Mouse (Mus musculus): ENCODE measurements around the gene Zbtb48. TPM values are rescaled to one million over a fixed set of nuclear protein-coding genes. Genes with fewer than 3 reads are reported as not detected.
A peak's percentile ranks its signal among the peaks of the same experiment; 100 is the strongest.
"Not testable (repeated sequence)": the region's sequence is repeated elsewhere in the genome, so short reads cannot be mapped to it uniquely, and the experiment has no call there.

The Zbtb48 gene
- total and polyA plus RNA-seq, 3 experiments: 4.3 to 8.8 (median 5.6) TPM

DNA sequence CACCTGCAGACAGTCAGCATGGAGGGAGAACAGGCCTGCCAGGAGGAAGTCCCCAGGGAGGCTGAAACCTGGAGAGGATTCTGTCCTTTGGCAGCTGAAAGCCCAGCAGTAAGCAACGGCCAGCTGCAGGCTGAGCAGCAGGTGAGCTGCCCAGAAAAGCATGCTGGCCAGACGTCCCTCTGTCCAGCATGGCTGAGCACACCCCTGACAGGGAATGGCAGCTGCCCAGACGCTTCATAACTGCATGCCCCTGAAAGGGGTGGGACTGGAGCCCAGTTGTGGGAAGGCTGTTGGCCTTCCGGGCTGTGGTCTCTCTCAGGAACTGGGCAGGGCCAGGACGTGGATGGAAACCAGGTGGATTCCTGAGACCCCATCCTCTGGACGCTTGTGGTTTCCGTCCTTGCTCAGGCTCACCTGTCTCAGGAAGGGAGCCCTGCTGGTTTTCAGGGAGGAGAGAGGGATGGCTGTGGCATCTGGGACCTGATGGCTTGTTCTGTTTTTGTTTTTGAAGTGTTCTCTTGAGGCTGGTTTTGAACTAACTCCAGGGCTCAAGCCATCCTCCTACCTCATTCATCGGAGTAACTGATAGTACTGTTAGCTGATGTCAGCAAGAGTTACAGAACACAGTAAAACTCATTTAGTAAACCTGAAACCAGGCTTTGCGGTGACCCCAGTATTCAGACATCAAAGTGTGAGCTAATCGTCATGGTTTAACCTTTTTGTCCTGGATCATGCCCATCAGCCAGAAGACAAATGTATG, 10.9 kb upstream of the Zbtb48 start, which contains the start of gene Tas1r1:
Tas1r1 (minus strand) TSS at position 344 of the 760 bp plus-strand sequence.
- DNase-seq: no peak
- Histone ChIP-seq H3K27ac (peak within 1 kb of the TSS; percentile 78), H3K4me1 (ENCODE audit: control insufficient read depth, insufficient read depth, low read length) (peaks cover 2% of the 10 kb centered on the region), H3K27me3 (ENCODE audit: control insufficient read depth, insufficient read depth, low read length) (no peaks in the 10 kb centered on the region), H3K9ac (ENCODE audit: low read depth, low read length) (peak within 1 kb of the TSS; percentile 99), H3K4me3 (peak within 1 kb of the TSS; percentile 98), H3K36me3 (ENCODE audit: control insufficient read depth, insufficient read depth, low read length) (no peaks in the 10 kb centered on the region), H3K79me2 (replicated peaks; ENCODE audit: control insufficient read depth, insufficient read depth, low read length) (peaks cover 3% of the 10 kb centered on the region)
- TF ChIP-seq CTCF (IDR thresholded peaks at IDR 0.05) (no peak), EP300 (IDR thresholded peaks at IDR 0.05; ENCODE audit: insufficient read depth, low read depth, low read length) (no peak), POLR2A (IDR thresholded peaks at IDR 0.05; ENCODE audit: insufficient read depth, low read depth, low read length) (no peak)
- intact Hi-C loops (cut with DNase I): loop anchor here (2.0 kb wide), 2 partner anchors 58 kb away; no protein-coding TSS in a partner anchor
- WGBS: 32% methylated on average over 10 of the region's 10 CpGs

DNA sequence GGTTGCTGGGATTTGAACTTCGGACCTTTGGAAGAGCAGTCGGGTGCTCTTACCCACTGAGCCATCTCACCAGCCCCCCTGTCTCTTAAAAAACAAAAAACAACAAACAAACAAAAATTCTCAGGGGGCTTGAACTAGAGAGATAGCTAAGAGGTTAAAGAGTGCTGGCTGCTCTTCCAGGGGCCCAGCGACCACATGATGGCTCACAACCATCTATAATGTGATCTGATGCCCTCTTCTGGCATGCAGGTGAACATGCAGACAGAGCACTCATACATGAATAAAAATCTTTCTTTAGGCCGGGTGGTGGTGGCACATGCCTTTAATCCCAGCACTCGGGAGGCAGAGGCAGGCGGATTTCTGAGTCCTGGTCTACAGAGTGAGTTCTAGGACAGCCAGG, 9.0 kb upstream of the Zbtb48 start:
- intact Hi-C loops (cut with DNase I); H3K36me3 ChIP-seq (ENCODE audit: control insufficient read depth, insufficient read depth, low read length); H3K27ac ChIP-seq; H3K4me3 ChIP-seq; H3K4me1 ChIP-seq (ENCODE audit: control insufficient read depth, insufficient read depth, low read length); H3K27me3 ChIP-seq (ENCODE audit: control insufficient read depth, insufficient read depth, low read length); DNase-seq; H3K79me2 ChIP-seq (replicated peaks; ENCODE audit: control insufficient read depth, insufficient read depth, low read length); H3K9ac ChIP-seq (ENCODE audit: low read depth, low read length): not testable (repeated sequence)
- WGBS: 89% methylated on average over 6 of the region's 6 CpGs
- TF ChIP-seq CTCF (IDR thresholded peaks at IDR 0.05): peak; percentile 55

DNA sequence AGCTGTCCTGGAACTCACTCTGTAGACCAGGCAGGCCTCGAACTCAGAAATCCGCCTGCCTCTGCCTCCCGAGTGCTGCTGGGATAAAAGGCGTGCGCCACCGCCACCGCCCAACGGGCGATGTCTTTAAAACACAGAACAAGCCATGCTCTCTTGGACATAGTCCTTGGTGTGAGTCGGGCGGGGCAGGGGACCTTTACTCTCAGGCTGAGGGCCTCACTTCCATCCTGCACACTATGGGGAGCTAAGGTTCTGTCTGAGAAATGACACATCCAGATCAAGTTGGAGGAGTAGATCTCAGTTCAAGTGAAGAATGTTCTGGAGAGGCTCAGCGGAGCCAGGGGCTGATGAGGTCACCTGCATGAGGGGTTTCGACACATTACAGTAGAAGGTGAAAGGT, 5.5 kb upstream of the Zbtb48 start:
- Histone ChIP-seq H3K4me1 (ENCODE audit: control insufficient read depth, insufficient read depth, low read length) (peaks cover 2% of the 10 kb centered on the region), H3K9ac (ENCODE audit: low read depth, low read length) (no peak overlapping the region), H3K4me3 (no peak overlapping the region), H3K27ac (no peak overlapping the region), H3K27me3 (ENCODE audit: control insufficient read depth, insufficient read depth, low read length) (no peaks in the 10 kb centered on the region), H3K79me2 (replicated peaks; ENCODE audit: control insufficient read depth, insufficient read depth, low read length) (no peaks in the 10 kb centered on the region), H3K36me3 (ENCODE audit: control insufficient read depth, insufficient read depth, low read length) (no peaks in the 10 kb centered on the region)
- TF ChIP-seq EP300 (IDR thresholded peaks at IDR 0.05; ENCODE audit: insufficient read depth, low read depth, low read length): no peak
- TF ChIP-seq POLR2A (IDR thresholded peaks at IDR 0.05; ENCODE audit: insufficient read depth, low read depth, low read length): no peak
- TF ChIP-seq CTCF (IDR thresholded peaks at IDR 0.05): no peak
- WGBS: 86% methylated on average over 13 of the region's 13 CpGs
- no peak for DNase-seq
- intact Hi-C loops (cut with DNase I): no loop called here

DNA sequence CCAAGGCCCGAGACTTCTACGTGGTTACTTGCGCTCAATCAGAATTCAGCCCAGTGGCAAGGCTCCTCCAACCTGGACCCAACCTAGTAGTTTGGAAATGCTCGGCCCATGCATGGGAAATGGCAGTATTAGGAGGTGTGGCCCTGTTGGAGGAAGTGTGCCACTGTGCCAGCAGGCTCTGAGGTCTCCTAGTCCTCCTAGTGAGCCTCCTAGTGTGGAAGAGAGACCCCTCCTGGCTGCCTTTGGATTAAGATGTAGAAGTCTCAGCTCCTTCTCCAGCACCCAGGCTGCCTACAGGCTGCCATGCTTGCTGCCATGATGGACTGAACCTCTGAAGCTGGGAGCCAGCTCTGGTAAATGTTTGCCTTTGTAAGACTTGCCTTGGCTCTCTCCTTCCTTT, 2.5 kb upstream of the Zbtb48 start:
- TF ChIP-seq POLR2A (IDR thresholded peaks at IDR 0.05; ENCODE audit: insufficient read depth, low read depth, low read length): no peak
- TF ChIP-seq EP300 (IDR thresholded peaks at IDR 0.05; ENCODE audit: insufficient read depth, low read depth, low read length): no peak
- no peak for TF ChIP-seq CTCF (IDR thresholded peaks at IDR 0.05)
- no peaks in the 10 kb centered on the region for H3K79me2 ChIP-seq (replicated peaks; ENCODE audit: control insufficient read depth, insufficient read depth, low read length)
- H3K27ac ChIP-seq: no peak overlapping the region
- H3K4me3 ChIP-seq: no peak overlapping the region
- no peak for DNase-seq
- peaks cover 11% of the 10 kb centered on the region for H3K4me1 ChIP-seq (ENCODE audit: control insufficient read depth, insufficient read depth, low read length)
- no peak overlapping the region for H3K9ac ChIP-seq (ENCODE audit: low read depth, low read length)
- H3K27me3 ChIP-seq (ENCODE audit: control insufficient read depth, insufficient read depth, low read length): no peaks in the 10 kb centered on the region
- no peaks in the 10 kb centered on the region for H3K36me3 ChIP-seq (ENCODE audit: control insufficient read depth, insufficient read depth, low read length)
- WGBS: 79% methylated on average over 4 of the region's 4 CpGs
- intact Hi-C loops (cut with DNase I): loop anchor here (10.0 kb wide), 1 partner anchor 265 kb away; the partner anchor contains the start of genes Hes3 and Icmt

DNA sequence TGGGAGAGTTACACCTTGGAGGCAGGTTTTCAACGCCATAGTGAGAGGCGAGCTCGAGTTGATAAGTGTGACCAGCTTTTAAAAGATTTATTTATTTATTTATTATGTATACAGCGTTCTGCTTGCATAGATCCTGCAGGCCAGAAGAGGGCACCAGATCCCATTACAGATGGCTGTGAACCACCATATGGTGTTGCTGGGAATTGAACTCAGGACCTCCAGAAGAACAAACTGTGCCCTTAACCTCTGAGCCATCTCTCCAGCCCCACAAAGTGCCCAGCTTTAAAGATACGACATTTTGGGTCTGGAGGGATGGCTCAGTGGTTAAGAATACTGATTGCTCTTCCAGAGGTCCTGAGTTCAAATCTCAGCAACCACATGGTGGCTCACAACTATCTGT, 1.6 kb upstream of the Zbtb48 start:
- intact Hi-C loops (cut with DNase I): loop anchor here (10.0 kb wide), 1 partner anchor 266 kb away; the partner anchor contains the start of genes Hes3 and Icmt
- H3K9ac ChIP-seq (ENCODE audit: low read depth, low read length): no peak overlapping the region
- no peak overlapping the region for H3K4me3 ChIP-seq
- H3K27ac ChIP-seq: no peak overlapping the region
- no peaks in the 10 kb centered on the region for H3K79me2 ChIP-seq (replicated peaks; ENCODE audit: control insufficient read depth, insufficient read depth, low read length)
- H3K4me1 ChIP-seq (ENCODE audit: control insufficient read depth, insufficient read depth, low read length): peaks cover 11% of the 10 kb centered on the region
- no peaks in the 10 kb centered on the region for H3K27me3 ChIP-seq (ENCODE audit: control insufficient read depth, insufficient read depth, low read length)
- no peaks in the 10 kb centered on the region for H3K36me3 ChIP-seq (ENCODE audit: control insufficient read depth, insufficient read depth, low read length)
- no peak for DNase-seq
- TF ChIP-seq CTCF (IDR thresholded peaks at IDR 0.05): peak; percentile 70
- TF ChIP-seq POLR2A (IDR thresholded peaks at IDR 0.05; ENCODE audit: insufficient read depth, low read depth, low read length): no peak
- WGBS: 36% methylated on average over 5 of the region's 5 CpGs

DNA sequence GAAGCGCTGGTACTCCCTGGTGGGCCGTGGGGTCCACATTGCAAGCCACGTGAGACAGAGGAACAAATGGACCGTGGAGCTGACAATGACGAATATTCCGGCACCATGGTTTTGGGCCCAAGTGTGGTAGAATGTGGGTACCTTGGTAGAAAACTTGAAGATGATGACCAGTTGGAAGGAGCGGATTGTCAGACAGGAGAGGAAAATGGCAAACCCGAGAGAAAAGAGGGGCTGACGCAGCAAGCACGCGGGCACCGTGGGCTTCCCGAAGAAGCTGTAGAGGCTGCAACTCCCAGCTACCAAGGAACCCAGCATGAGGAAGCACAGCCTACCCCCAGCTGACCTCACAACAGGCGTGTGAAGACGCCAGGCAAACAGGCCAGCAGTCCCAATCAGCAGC, 985 bp upstream of the Zbtb48 start:
- WGBS: 57% methylated on average over 15 of the region's 15 CpGs
- no peaks in the 10 kb centered on the region for H3K36me3 ChIP-seq (ENCODE audit: control insufficient read depth, insufficient read depth, low read length)
- H3K27ac ChIP-seq: no peak overlapping the region
- no peak for TF ChIP-seq POLR2A (IDR thresholded peaks at IDR 0.05; ENCODE audit: insufficient read depth, low read depth, low read length)
- TF ChIP-seq EP300 (IDR thresholded peaks at IDR 0.05; ENCODE audit: insufficient read depth, low read depth, low read length): no peak
- TF ChIP-seq CTCF (IDR thresholded peaks at IDR 0.05): no peak
- H3K4me3 ChIP-seq: no peak overlapping the region
- peaks cover 11% of the 10 kb centered on the region for H3K4me1 ChIP-seq (ENCODE audit: control insufficient read depth, insufficient read depth, low read length)
- no peak for DNase-seq
- intact Hi-C loops (cut with DNase I): loop anchor here (10.0 kb wide), 1 partner anchor 266 kb away; the partner anchor contains the start of genes Hes3 and Icmt
- no peaks in the 10 kb centered on the region for H3K79me2 ChIP-seq (replicated peaks; ENCODE audit: control insufficient read depth, insufficient read depth, low read length)
- H3K27me3 ChIP-seq (ENCODE audit: control insufficient read depth, insufficient read depth, low read length): no peaks in the 10 kb centered on the region
- H3K9ac ChIP-seq (ENCODE audit: low read depth, low read length): no peak overlapping the region

All from heart, adult 2 months (tissue).